Mouse (Mus musculus) CD4-positive naive resting alpha-beta T cell, adult 76 days (primary cell): Measurements from ENCODE around the gene Gpatch2l. TPM values are rescaled to one million over a fixed set of nuclear protein-coding genes. Genes with fewer than 3 reads are reported as not detected.

Experiments used
- total RNA-seq: library from RNA; stranded (reverse); gene quantifications from one replicate; pipeline ENCODE4 v1.2.4, GENCODE M21; 2023

Gene Gpatch2l
- total RNA-seq: 58.2 TPM

GRCm38 (mm10) chr12:86241604-86242536 is at the start of gene Gpatch2l:
TSS of gene Gpatch2l (plus strand) at chr12:86241858.

Other genes starting within 250 kb of the Gpatch2l start
- 1.7 TPM for gene Tgfb3, start 162.8 kb upstream of the Gpatch2l start, total RNA-seq
- not detected for gene Ift43, start 159.3 kb upstream of the Gpatch2l start, total RNA-seq
- gene Esrrb, start 119.3 kb downstream of the Gpatch2l start, total RNA-seq: not detected